Mouse (Mus musculus): ENCODE results near the gene Olfr698.
A peak's percentile ranks its signal among the peaks of the same experiment; 100 is the strongest.
"Not testable (repeated sequence)": the region's sequence is repeated elsewhere in the genome, so short reads cannot be mapped to it uniquely, and the experiment has no call there.

Olfr698 gene

GRCm38 (mm10) chr7:106755297-106755696 lies at the start of gene Olfr698:
Gene Olfr698 (minus strand): TSS chr7:106755397.
- DNase-seq, result no peak

DNA sequence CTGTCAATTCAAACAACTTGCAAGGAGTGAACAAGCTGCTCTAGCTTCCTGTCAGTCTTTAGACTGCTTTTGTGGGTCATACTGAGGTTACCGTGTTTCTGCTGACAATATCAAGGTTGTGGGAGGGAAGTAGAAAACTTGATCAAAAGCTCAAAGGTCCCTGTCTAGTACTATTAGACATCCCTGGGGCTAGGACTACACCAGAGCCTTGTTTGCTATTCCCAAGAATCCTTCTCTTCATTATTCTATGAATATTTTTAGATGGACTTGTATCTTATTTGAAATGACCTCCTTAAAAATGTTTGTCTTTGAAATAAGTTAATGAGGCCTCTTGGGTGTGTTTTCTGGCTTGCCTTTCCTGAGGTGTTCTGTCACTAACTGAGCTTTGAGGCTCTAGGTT lies 37.9 kb upstream of the Olfr698 start, which contains the start of gene Olfr699:
Olfr699 (minus strand) TSS at position 101 of the 400 bp plus-strand sequence.
- DNase-seq, result no peak

DNA sequence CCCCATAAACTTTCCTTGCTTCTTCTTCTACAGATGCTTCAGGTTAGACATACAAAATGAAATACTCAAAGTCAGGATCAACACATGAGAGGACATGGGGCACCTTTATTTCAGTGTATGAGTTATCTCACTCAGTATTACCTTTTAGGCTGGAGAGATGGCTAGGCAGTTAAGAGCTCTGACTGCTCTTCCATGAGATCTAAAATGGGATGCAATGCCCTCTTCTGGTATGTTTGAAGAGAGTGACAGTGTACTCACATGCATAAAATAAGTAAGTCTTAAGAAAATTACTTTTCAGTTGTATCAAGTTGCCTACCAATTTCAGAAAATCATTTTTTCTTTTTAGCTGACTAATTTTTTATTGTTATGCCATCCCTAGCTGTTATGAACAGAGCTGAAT lies 33.1 kb upstream of the Olfr698 start:
- DNase-seq, result no peak

DNA sequence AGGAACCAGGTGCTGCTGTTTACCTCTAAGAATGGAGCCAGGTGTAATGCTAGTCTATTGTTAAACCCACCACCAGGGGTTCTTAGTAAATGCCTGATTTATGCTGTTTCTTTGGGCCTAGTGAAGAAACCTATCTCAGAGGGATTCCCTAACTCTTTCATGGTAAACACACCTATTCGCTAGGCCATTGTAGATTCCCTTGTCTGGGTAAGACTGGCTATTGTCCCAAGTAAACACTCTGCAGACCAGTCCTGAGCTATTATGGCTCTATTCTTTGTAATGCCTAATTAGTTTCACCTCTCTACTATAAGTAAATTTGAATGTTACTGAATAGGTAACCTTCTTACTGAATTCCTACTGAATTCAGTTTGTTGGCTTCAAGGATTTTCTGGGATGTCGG lies 5.8 kb upstream of the Olfr698 start:
- not testable (repeated sequence) for DNase-seq

GRCm38 (mm10) chr7:106758800-106759199 lies 3.6 kb upstream of the Olfr698 start:
- DNase-seq, result no peak

DNA sequence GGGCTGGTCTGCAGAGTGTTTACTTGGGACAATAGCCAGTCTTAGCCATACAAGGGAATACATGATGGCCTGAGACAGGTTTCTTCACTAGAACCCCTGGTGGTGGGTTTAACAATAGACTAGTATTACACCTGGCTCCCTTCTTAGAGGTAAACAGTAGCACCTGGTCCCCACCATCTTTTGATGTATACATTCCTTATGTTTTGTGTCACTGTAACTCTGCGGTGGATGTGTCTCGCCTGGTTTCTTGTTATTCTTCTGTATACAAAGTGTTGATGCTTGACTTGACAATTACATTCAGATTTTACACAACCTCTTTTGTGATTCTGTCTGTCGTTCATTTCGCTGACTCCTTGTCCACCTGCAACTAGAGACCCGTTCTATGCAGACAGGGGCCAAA lies 9.4 kb downstream of the Olfr698 start:
- DNase-seq, result no peak

- DNase-seq, result no peak
These were observed 12.9 kb downstream of the Olfr698 start, which contains the start of gene Olfr697 for GRCm38 (mm10) chr7:106742343-106742742. Gene Olfr697 (minus strand): TSS chr7:106742443.

GRCm38 (mm10) chr7:106737028-106737427 lies 18.2 kb downstream of the Olfr698 start:
- no peak for DNase-seq

- DNase-seq, result no peak
These were observed 21.5 kb downstream of the Olfr698 start for GRCm38 (mm10) chr7:106733717-106734116.

DNA sequence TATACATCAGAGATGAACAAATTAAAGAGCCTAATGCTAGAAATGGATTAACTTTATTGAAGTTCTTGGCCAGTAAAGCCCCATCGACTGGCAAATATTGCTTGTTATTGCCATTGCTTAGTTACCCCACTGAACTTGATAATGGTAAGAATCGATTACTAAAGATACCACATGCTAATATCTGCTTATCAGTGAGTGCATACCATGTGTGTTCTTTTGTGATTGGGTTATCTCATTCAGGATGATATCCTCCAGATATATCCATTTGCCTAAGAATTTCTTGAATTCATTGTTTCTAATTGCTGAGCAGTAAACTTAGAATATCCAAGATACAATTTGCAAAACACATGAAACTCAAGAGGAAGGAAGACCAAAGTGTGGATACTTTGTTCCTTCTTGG lies 29.5 kb downstream of the Olfr698 start:
- DNase-seq, result not testable (repeated sequence)

DNA sequence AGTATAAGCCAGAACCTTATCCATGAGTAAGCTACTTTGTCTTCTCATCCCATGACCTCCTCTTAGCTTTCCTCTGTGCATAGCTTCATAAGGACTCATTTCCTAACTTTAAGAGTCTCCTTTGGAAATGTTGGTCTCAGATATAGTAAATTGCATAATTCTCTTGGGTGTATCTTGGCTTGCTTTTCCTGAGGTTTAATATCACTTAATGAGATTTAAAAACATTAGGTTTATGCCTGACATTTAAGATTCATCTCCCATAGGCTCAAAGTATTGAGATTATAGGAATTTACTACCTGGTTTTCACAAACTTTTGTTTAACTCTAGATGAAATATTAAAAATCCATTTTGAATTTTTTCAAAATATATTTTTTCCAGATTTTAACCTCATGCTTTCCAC lies 38.9 kb downstream of the Olfr698 start, which contains the start of gene Olfr695:
Olfr695 (minus strand) TSS at position 101 of the 400 bp plus-strand sequence.
- no peak for DNase-seq

GRCm38 (mm10) chr7:106711463-106711862 lies 43.7 kb downstream of the Olfr698 start:
- DNase-seq, result peak; percentile 15

DNA sequence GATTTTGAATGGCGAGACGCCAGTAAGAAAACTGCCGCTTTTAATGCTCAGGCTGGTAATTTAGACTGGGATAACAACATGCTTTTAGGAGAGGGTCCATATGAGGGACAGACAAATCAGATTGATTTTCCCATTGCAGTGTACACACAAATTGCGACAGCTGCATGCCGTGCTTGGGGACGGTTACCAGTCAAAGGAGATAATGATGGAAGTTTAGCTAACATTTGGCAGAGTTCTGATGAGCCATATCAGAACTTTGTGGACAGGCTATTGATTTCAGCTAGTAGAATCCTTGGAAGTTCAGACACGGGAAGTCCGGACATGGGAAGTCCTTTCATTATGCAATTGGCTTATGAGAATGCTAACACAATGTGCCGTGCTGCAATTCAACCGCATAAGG lies 47.5 kb downstream of the Olfr698 start:
- not testable (repeated sequence) for DNase-seq
